In the genomic region with DNA sequence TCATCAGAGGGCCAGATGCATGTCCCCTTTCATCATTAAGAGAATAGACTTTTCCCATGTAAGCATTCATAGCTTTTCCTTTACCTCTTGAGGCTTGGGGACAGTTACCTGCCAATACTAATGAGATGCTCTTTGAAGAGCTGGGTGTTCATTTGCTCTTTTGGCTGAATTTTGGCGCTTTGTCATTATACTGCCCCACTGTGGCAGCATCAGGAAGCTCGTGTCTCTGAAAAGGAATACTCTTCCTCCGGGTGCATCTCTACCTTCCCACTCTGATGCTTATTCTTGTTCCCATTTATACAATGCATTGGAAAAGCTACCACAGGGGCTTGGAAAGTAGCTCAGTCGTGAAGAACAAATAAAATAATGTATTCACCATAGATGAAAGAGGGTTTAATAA, we compare ENCODE assay signal across 9 mouse cellular contexts. TPM values are rescaled to one million over a fixed set of nuclear protein-coding genes. Genes with fewer than 3 reads are reported as not detected.
DNase-seq lines count a peak whose midpoint lies in the region; ATAC-seq and TF ChIP-seq lines count a peak whose summit lies in the region.
"Had no signal": no experiment of that assay in that cellular context is flagged by ENCODE, and none has a peak within 500 bp of the region (broad histone marks: within the 10 kb centered on the region; RNA-seq: fewer than 3 reads in every experiment).

No protein-coding gene starts in this region.

- no peak for TF ChIP-seq POLR2A in thymus, adult 2 months (IDR thresholded peaks at IDR 0.05; ENCODE audit: control insufficient read depth, extremely low read depth, insufficient read depth, low read length, poor library complexity)

- H3K4me3 ChIP-seq in heart, postnatal 0 days (ENCODE audit: low read depth, low read length): no peak overlapping the region
- no peak overlapping the region for H3K4me3 ChIP-seq in heart, embryonic 10.5 days
- H3K4me3 ChIP-seq in thymus, adult 2 months (ENCODE audit: control insufficient read depth, insufficient read depth, low read length): no peak overlapping the region

- DNase-seq in heart, postnatal 0 days (ENCODE audit: low spot score): peak; percentile 35
- no peak for DNase-seq in heart, embryonic 10.5 days (ENCODE audit: low spot score)
- peak; percentile 33 for DNase-seq in urinary bladder, postnatal 14 days (ENCODE audit: low spot score)
- no peak for DNase-seq in urinary bladder, adult 2 months (ENCODE audit: low spot score)
- DNase-seq in cerebellum, postnatal 14 days: peak; percentile 74 to 77
- peak; percentile 47 for DNase-seq in kidney, postnatal 14 days
- peak; percentile 35 for DNase-seq in mesoderm, embryonic 11.5 days (ENCODE audit: low read depth, low spot score)
- no peak for DNase-seq in thymus, adult 2 months

- no peaks in the 10 kb centered on the region for H3K27me3 ChIP-seq in heart, postnatal 0 days (ENCODE audit: control insufficient read depth, insufficient read depth, low read length)
- no peaks in the 10 kb centered on the region for H3K27me3 ChIP-seq in heart, embryonic 10.5 days (ENCODE audit: insufficient read depth, poor library complexity, severe bottlenecking)
- H3K27me3 ChIP-seq in thymus, adult 2 months (ENCODE audit: control insufficient read depth, insufficient read depth, low read length): no peaks in the 10 kb centered on the region

- WGBS in heart, postnatal 0 days: 6% methylated on average over 4 of the region's 4 CpGs
- 12% methylated on average over 4 of the region's 4 CpGs for WGBS in heart, embryonic 10.5 days
- WGBS in thymus, adult 2 months: 11% methylated on average over 4 of the region's 4 CpGs

- no peak overlapping the region for H3K4me2 ChIP-seq in heart, postnatal 0 days (ENCODE audit: low read depth, low read length)

- no peaks in the 10 kb centered on the region for H3K36me3 ChIP-seq in heart, postnatal 0 days (replicated peaks; ENCODE audit: control insufficient read depth, insufficient read depth, low read length)
- H3K36me3 ChIP-seq in heart, embryonic 10.5 days: no peaks in the 10 kb centered on the region
- H3K36me3 ChIP-seq in thymus, adult 2 months (ENCODE audit: control insufficient read depth, insufficient read depth, low read length): no peaks in the 10 kb centered on the region

- no peak overlapping the region for H3K27ac ChIP-seq in heart, postnatal 0 days (ENCODE audit: low read depth)
- no peak overlapping the region for H3K27ac ChIP-seq in heart, embryonic 10.5 days
- H3K27ac ChIP-seq in thymus, adult 2 months (ENCODE audit: control insufficient read depth, insufficient read depth, low read length): no peak overlapping the region

- no peak for TF ChIP-seq EP300 in heart, postnatal 0 days (IDR thresholded peaks at IDR 0.05; ENCODE audit: low read depth)

- no peak overlapping the region for H3K9ac ChIP-seq in heart, postnatal 0 days (replicated peaks; ENCODE audit: low read depth, low read length)

- no peaks in the 10 kb centered on the region for H3K4me1 ChIP-seq in heart, postnatal 0 days (ENCODE audit: control insufficient read depth, insufficient read depth)
- no peaks in the 10 kb centered on the region for H3K4me1 ChIP-seq in heart, embryonic 10.5 days
- H3K4me1 ChIP-seq in thymus, adult 2 months (replicated peaks; ENCODE audit: control insufficient read depth, insufficient read depth, low read length): no peaks in the 10 kb centered on the region

- TF ChIP-seq CTCF in heart, postnatal 0 days (IDR thresholded peaks at IDR 0.05; ENCODE audit: low read depth): peak; percentile 69
- no peak for TF ChIP-seq CTCF in thymus, adult 2 months (IDR thresholded peaks at IDR 0.05; ENCODE audit: borderline replicate concordance, control insufficient read depth, extremely low read depth, insufficient read depth, low read length, poor library complexity)

- ATAC-seq in heart, postnatal 0 days (ENCODE audit: insufficient read depth, low read depth): no peak

- no peaks in the 10 kb centered on the region for H3K9me3 ChIP-seq in heart, postnatal 0 days (replicated peaks; ENCODE audit: control insufficient read depth, low read length)
- no peaks in the 10 kb centered on the region for H3K9me3 ChIP-seq in heart, embryonic 10.5 days

RNA-seq across cellular contexts. Expression of a gene that starts 30.3 kb away (rescaled TPM):
- total RNA-seq in heart, postnatal 0 days (2014; rRNA removed; ENCODE audit: low replicate concordance): 33.4 and 72.1 TPM in 2 replicates
- polyA plus RNA-seq in heart, postnatal 0 days (2015; fragmentation: Nextera tagmentation; extraction: Ambion mirVana): 20.8 and 21.7 TPM in 2 replicates
- polyA plus RNA-seq in heart, embryonic 10.5 days (2016; fragmentation: Nextera tagmentation; extraction: Ambion mirVana): 2.7 and 3.0 TPM in 2 replicates
- 1.5 and 2.0 TPM in 2 replicates for polyA plus RNA-seq in urinary bladder, adult 2 months (2012; rRNA removed)
- polyA plus RNA-seq in thymus, adult 2 months (2012; rRNA removed): 3.8 and 7.0 TPM in 2 replicates
- total RNA-seq: layer of hippocampus, postnatal 36 days had no signal

RNA-seq across cellular contexts. Expression of a gene that starts 30.3 kb away (rescaled TPM):
- total RNA-seq in heart, postnatal 0 days (2014; rRNA removed; ENCODE audit: low replicate concordance): 3.9 and 5.3 TPM in 2 replicates
- 3.0 and 3.6 TPM in 2 replicates for polyA plus RNA-seq in heart, postnatal 0 days (2015; fragmentation: Nextera tagmentation; extraction: Ambion mirVana)
- 0.72 and 0.78 TPM in 2 replicates for polyA plus RNA-seq in heart, embryonic 10.5 days (2016; fragmentation: Nextera tagmentation; extraction: Ambion mirVana)
- 1.7 and 1.9 TPM in 2 replicates for polyA plus RNA-seq in urinary bladder, adult 2 months (2012; rRNA removed)
- polyA plus RNA-seq in thymus, adult 2 months (2012; rRNA removed): 0.37 and 0.96 TPM in 2 replicates

RNA-seq across cellular contexts. Expression of a gene that starts 53.3 kb away (rescaled TPM):
- total RNA-seq in heart, postnatal 0 days (2014; rRNA removed; ENCODE audit: low replicate concordance): 16.2 and 52.6 TPM in 2 replicates
- polyA plus RNA-seq in heart, postnatal 0 days (2015; fragmentation: Nextera tagmentation; extraction: Ambion mirVana): 7.4 and 8.7 TPM in 2 replicates
- polyA plus RNA-seq in heart, embryonic 10.5 days (2016; fragmentation: Nextera tagmentation; extraction: Ambion mirVana): 10.4 and 17.7 TPM in 2 replicates
- polyA plus RNA-seq in urinary bladder, adult 2 months (2012; rRNA removed): 103 and 113 TPM in 2 replicates
- 8.7 and 10.4 TPM in 2 replicates for polyA plus RNA-seq in thymus, adult 2 months (2012; rRNA removed)

Comparison
In these comparisons a context has a peak if more than half of its experiments do, and no peak if none do; other contexts are left out.
1. DNase-seq: peak in heart, postnatal 0 days (single experiment), urinary bladder, postnatal 14 days (single experiment), cerebellum, postnatal 14 days (2 of 2), kidney, postnatal 14 days (single experiment) and mesoderm, embryonic 11.5 days (single experiment); none in heart, embryonic 10.5 days (single experiment), urinary bladder, adult 2 months (single experiment) and thymus, adult 2 months (single experiment).